Mouse (Mus musculus) thymus, adult 2 months (tissue): ENCODE data around the gene Krtap28-13. TPM values are rescaled to one million over a fixed set of nuclear protein-coding genes. Genes with fewer than 3 reads are reported as not detected.

ENCODE experiments used
- DNase-seq: peaks from one replicate; pipeline ENCODE4 v3.0.0; 2021
- H3K27ac ChIP-seq: fragments of 200-500 bp; 2 replicates; pipeline ENCODE4 v1.5.1; 2012; ENCODE audit warnings: low read length, control low read depth; ENCODE audit not compliant: control insufficient read depth, insufficient read depth
- H3K27me3 ChIP-seq: fragments of 200-500 bp; 2 replicates; pipeline ENCODE4 v1.6.1; 2012; ENCODE audit warnings: mild to moderate bottlenecking, low read length, moderate library complexity, mixed read lengths; ENCODE audit not compliant: control insufficient read depth, insufficient read depth
- H3K36me3 ChIP-seq: fragments of 200-500 bp; 2 replicates; pipeline ENCODE4 v1.6.1; 2012; ENCODE audit warnings: mild to moderate bottlenecking, low read length, moderate library complexity; ENCODE audit not compliant: control insufficient read depth, insufficient read depth
- H3K4me1 ChIP-seq: fragments of 200-500 bp; replicated peaks from 2 replicates; pipeline ENCODE4 v1.6.1; 2012; ENCODE audit warnings: low read length; ENCODE audit not compliant: control insufficient read depth, insufficient read depth
- H3K4me3 ChIP-seq: fragments of 200-500 bp; 2 replicates; pipeline ENCODE4 v1.5.1; 2012; ENCODE audit warnings: mild to moderate bottlenecking, low read length, control low read depth, moderate library complexity; ENCODE audit not compliant: control insufficient read depth, insufficient read depth
- CTCF ChIP-seq: fragments of 200-500 bp; IDR thresholded peaks from 2 replicates; pipeline ENCODE4 v1.5.1; 2012; ENCODE audit warnings: mild to moderate bottlenecking, control low read depth, low read length, moderate library complexity, borderline replicate concordance; ENCODE audit not compliant: control insufficient read depth, poor library complexity, insufficient read depth; ENCODE audit errors: extremely low read depth
- POLR2A ChIP-seq: fragments of 200-500 bp; IDR thresholded peaks from 2 replicates; pipeline ENCODE4 v1.6.1; 2012; ENCODE audit warnings: mild to moderate bottlenecking, low read length, control low read depth, moderate library complexity; ENCODE audit not compliant: control insufficient read depth, poor library complexity, insufficient read depth; ENCODE audit errors: extremely low read depth
- WGBS: fragments of 180-500 bp; shearing (Covaris S2); methylation state at CpG from one replicate; pipeline ENCODE4 v1.1.7; 2018; 5-methylcytosine and 5-hydroxymethylcytosine counted together
- polyA plus RNA-seq: library from polyadenylated mRNA; depleted of rRNA; stranded (reverse); fragments of >200 nt; gene quantifications from 2 replicates; pipeline ENCODE4 v1.2.3, GENCODE M21; 2012; rRNA removed

Gene Krtap28-13
- polyA plus RNA-seq, 1 experiment: not detected

DNA sequence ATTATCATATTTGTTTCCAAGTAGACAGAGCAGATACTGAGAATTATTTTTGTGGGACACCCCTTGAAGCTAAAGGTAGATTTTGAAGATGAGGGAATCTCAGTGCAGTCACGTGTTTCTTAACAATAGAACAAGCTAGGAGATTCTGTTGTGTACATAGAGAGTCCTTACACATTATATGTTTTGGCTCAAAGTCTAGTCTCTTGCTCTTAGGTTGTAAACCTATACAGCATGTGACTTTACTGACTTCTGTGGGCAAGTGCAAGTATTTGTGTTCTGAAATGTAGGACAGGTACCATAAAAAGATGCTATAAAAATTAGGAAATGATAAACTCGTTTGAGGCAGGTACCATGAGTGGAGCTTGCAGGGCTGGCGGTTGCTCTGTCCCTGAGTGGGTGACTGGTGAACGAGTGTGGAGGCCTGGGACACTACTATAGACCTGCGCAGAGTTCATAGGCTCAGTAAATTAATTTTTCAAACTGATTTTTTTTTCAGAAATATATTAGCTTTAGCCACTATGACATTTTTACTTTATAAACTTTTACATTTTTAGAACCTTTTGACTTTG, 46.8 kb downstream of the Krtap28-13 start:
- H3K27me3 ChIP-seq: no peaks in the 10 kb centered on the region
- 89% methylated on average over 5 of the region's 5 CpGs for WGBS
- H3K27ac ChIP-seq: no peak overlapping the region
- no peak overlapping the region for H3K4me3 ChIP-seq
- no peaks in the 10 kb centered on the region for H3K36me3 ChIP-seq
- H3K4me1 ChIP-seq: no peaks in the 10 kb centered on the region
- DNase-seq: no peak
- TF ChIP-seq CTCF (no peak), POLR2A (no peak)

DNA sequence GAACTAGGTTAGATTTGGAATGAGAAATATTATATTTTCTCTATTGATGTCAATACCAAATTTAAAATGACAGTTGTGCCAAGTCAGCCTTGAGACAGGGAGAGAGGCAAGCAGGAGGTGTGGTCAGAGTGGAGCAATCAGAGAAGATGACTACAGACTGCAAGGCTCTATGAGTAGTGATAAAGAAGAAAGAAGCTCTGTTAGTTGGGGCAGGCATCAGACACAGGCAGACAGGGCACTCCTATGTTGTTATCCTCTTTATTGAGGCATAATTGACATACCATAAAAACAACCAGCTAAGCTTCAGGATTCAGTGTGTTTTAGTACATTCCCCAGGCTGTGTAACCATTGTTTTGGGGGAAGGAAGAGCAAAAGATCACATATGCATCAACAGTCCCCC, 50.3 kb downstream of the Krtap28-13 start:
- no peak for TF ChIP-seq CTCF
- TF ChIP-seq POLR2A: no peak
- no peak for DNase-seq
- no peaks in the 10 kb centered on the region for H3K27me3 ChIP-seq
- no peaks in the 10 kb centered on the region for H3K36me3 ChIP-seq
- H3K4me1 ChIP-seq: no peaks in the 10 kb centered on the region
- no peak overlapping the region for H3K4me3 ChIP-seq
- no peak overlapping the region for H3K27ac ChIP-seq

Other genes with a start within 250 kb of the Krtap28-13 start
- gene Agfg1, start 221.4 kb upstream of the Krtap28-13 start, polyA plus RNA-seq: 69.0 and 75.4 TPM in 2 replicates
- gene A030005L19Rik, start 147.6 kb upstream of the Krtap28-13 start, polyA plus RNA-seq: 0.98 and 1.0 TPM in 2 replicates
- gene A030014E15Rik, start 136.0 kb upstream of the Krtap28-13 start, polyA plus RNA-seq: not detected in 2 replicates
- not detected in 2 replicates for gene Gm6217, start 129.5 kb upstream of the Krtap28-13 start, polyA plus RNA-seq
- gene A030003K21Rik, start 117.5 kb upstream of the Krtap28-13 start, polyA plus RNA-seq: not detected in 2 replicates
- gene Gm7544, start 104.9 kb upstream of the Krtap28-13 start, polyA plus RNA-seq: not detected in 2 replicates
- gene Gm47955, start 100.6 kb upstream of the Krtap28-13 start, polyA plus RNA-seq: not detected in 2 replicates
- gene Gm47959, start 60.4 kb upstream of the Krtap28-13 start, polyA plus RNA-seq: not detected in 2 replicates
- gene Slc19a3, start 22.5 kb upstream of the Krtap28-13 start, polyA plus RNA-seq: 0.06 and 0.07 TPM in 2 replicates
- gene Krtap28-10, start 18.4 kb upstream of the Krtap28-13 start, polyA plus RNA-seq: not detected in 2 replicates
- not detected in 2 replicates for gene Gm47969, start 16.0 kb upstream of the Krtap28-13 start, polyA plus RNA-seq
- not detected in 2 replicates for gene A030005K14Rik, start 1.6 kb upstream of the Krtap28-13 start, polyA plus RNA-seq
- gene Ccl20, start 55.8 kb downstream of the Krtap28-13 start, polyA plus RNA-seq: 14.3 and 16.7 TPM in 2 replicates
- not detected in 2 replicates for gene Daw1, start 98.8 kb downstream of the Krtap28-13 start, polyA plus RNA-seq